Mouse (Mus musculus): ENCODE data around the gene Pdxp. TPM values are rescaled to one million over a fixed set of nuclear protein-coding genes. Genes with fewer than 3 reads are reported as not detected.
A peak's percentile ranks its signal among the peaks of the same experiment; 100 is the strongest.

The Pdxp gene
- total RNA-seq, 2 experiments from 2014 or later = 1.3 to 1.9 TPM

GRCm38 (mm10) chr15:78899409-78899739 lies 14.3 kb upstream of the Pdxp start, which contains the start of gene Gm49510:
Gene Gm49510 (plus strand): TSS chr15:78899667.
- DNase-seq (ENCODE audit: low spot score) = no peak

- peak; percentile 51 for DNase-seq (ENCODE audit: low spot score)
Observed at GRCm38 (mm10) chr15:78899740-78900584, 13.8 kb upstream of the Pdxp start, which contains the start of gene Sh3bp1. Gene Sh3bp1 (plus strand): TSS chr15:78899768.

- DNase-seq (ENCODE audit: low spot score) = no peak
Observed at GRCm38 (mm10) chr15:78900585-78901421, 12.9 kb upstream of the Pdxp start.

GRCm38 (mm10) chr15:78901422-78901789 lies 12.3 kb upstream of the Pdxp start:
- no peak for DNase-seq (ENCODE audit: low spot score)

- DNase-seq (ENCODE audit: low spot score) = peak; percentile 84
Observed at GRCm38 (mm10) chr15:78903243-78903642, 10.5 kb upstream of the Pdxp start.

GRCm38 (mm10) chr15:78908399-78908798 lies 5.3 kb upstream of the Pdxp start:
- DNase-seq (ENCODE audit: low spot score) = no peak

- no peak for DNase-seq (ENCODE audit: low spot score)
Observed at GRCm38 (mm10) chr15:78908982-78909381, 4.7 kb upstream of the Pdxp start.

GRCm38 (mm10) chr15:78912040-78912439 lies 1.7 kb upstream of the Pdxp start:
- no peak for DNase-seq (ENCODE audit: low spot score)

- no peak for DNase-seq (ENCODE audit: low spot score)
Observed at GRCm38 (mm10) chr15:78914091-78914822, 538 bp downstream of the Pdxp start.

- DNase-seq (ENCODE audit: low spot score) = no peak
Observed at GRCm38 (mm10) chr15:78914823-78915659, 1.3 kb downstream of the Pdxp start.

GRCm38 (mm10) chr15:78915660-78916017 lies 1.9 kb downstream of the Pdxp start:
- peak; percentile 76 for DNase-seq (ENCODE audit: low spot score)

- no peak for DNase-seq (ENCODE audit: low spot score)
Observed at GRCm38 (mm10) chr15:78916052-78916826, 2.5 kb downstream of the Pdxp start.

GRCm38 (mm10) chr15:78918126-78918525 lies 4.4 kb downstream of the Pdxp start:
- no peak for DNase-seq (ENCODE audit: low spot score)

- DNase-seq (ENCODE audit: low spot score) = no peak
Observed at GRCm38 (mm10) chr15:78919914-78920313, 6.2 kb downstream of the Pdxp start.

GRCm38 (mm10) chr15:78922700-78923099 lies 9.0 kb downstream of the Pdxp start:
- DNase-seq (ENCODE audit: low spot score) = no peak

- no peak for DNase-seq (ENCODE audit: low spot score)
Observed at GRCm38 (mm10) chr15:78923585-78923984, 9.9 kb downstream of the Pdxp start.

- no peak for DNase-seq (ENCODE audit: low spot score)
Observed at GRCm38 (mm10) chr15:78925129-78925528, 11.4 kb downstream of the Pdxp start.

- DNase-seq (ENCODE audit: low spot score) = peak; percentile 95
Observed at GRCm38 (mm10) chr15:78926021-78926919, 12.6 kb downstream of the Pdxp start, which contains the start of gene Lgals1. Gene Lgals1 (plus strand): TSS chr15:78926725.

Measured in gastrocnemius, adult 18-20 months (tissue).